ENCODE assay signal across 10 mouse cellular contexts in genomic region chr15:101772080-101772710, GRCm38 (mm10). TPM values are rescaled to one million over a fixed set of nuclear protein-coding genes. Genes with fewer than 3 reads are reported as not detected.
A peak's percentile ranks its signal among the peaks of the same experiment; 100 is the strongest.
DNase-seq lines count a peak whose midpoint lies in the region; ATAC-seq and TF ChIP-seq lines count a peak whose summit lies in the region.
"Had no signal": no experiment of that assay in that cellular context is flagged by ENCODE, and none has a peak within 500 bp of the region (broad histone marks: within the 10 kb centered on the region; RNA-seq: fewer than 3 reads in every experiment).

No protein-coding gene starts in this region.

- WGBS in hindbrain, embryonic 12.5 days, result 75% methylated on average over 5 of the region's 5 CpGs

- in situ Hi-C loops in CH12.LX (cut with MboI; ENCODE audit: low pct_ligation_motif_present, low pct_unique_long_range_greater_than_20kb, low sequenced_read_pairs), result loop anchor here (5.0 to 10.0 kb wide), 3 partner anchors 210 to 437 kb away; no protein-coding TSS in a partner anchor

- ATAC-seq in hindbrain, embryonic 12.5 days (ENCODE audit: low FRiP score), result 0 out of 2 replicates have a peak, but pooled peaks have one; percentile 16
- no peak for ATAC-seq in inflammation-experienced regulatory T-cells, adult 6 months

- H3K27ac ChIP-seq in CH12.LX (ENCODE audit: insufficient read depth, low read depth), result no peak overlapping the region
- H3K27ac ChIP-seq in bone marrow macrophage, adult 2 months (ENCODE audit: insufficient read depth, low read depth, low read length), result no peak overlapping the region
- H3K27ac ChIP-seq in hindbrain, embryonic 12.5 days, result no peak overlapping the region
- H3K27ac ChIP-seq: lung, embryonic 15.5 days had no signal

- H3K27me3 ChIP-seq in CH12.LX (replicated peaks), result peaks cover 92% of the 10 kb centered on the region
- no peaks in the 10 kb centered on the region for H3K27me3 ChIP-seq in hindbrain, embryonic 12.5 days
- H3K27me3 ChIP-seq: lung, embryonic 15.5 days had no signal

- H3K4me1 ChIP-seq in CH12.LX (ENCODE audit: control insufficient read depth in 1 of 2, insufficient read depth in 2 of 2), result no peaks in the 10 kb centered on the region
- no peaks in the 10 kb centered on the region for H3K4me1 ChIP-seq in bone marrow macrophage, adult 2 months (ENCODE audit: control insufficient read depth, insufficient read depth, low read length)
- peaks cover 5% of the 10 kb centered on the region; the same call in 1 of the 2 replicates for H3K4me1 ChIP-seq in hindbrain, embryonic 12.5 days
- H3K4me1 ChIP-seq: lung, embryonic 15.5 days had no signal

- no peak overlapping the region for H3K4me3 ChIP-seq in CH12.LX (replicated peaks in 1 of 3; ENCODE audit: low read depth in 2 of 3, low read length in 2 of 3, poor library complexity in 1 of 3)
- no peak overlapping the region for H3K4me3 ChIP-seq in bone marrow macrophage, adult 2 months (ENCODE audit: insufficient read depth, low read length)
- H3K4me3 ChIP-seq in hindbrain, embryonic 12.5 days, result no peak overlapping the region
- H3K4me3 ChIP-seq: erythroblast, embryonic 14.5 days; lung, embryonic 15.5 days had no signal

- H3K9me3 ChIP-seq in CH12.LX (replicated peaks; ENCODE audit: low read length), result no peaks in the 10 kb centered on the region
- no peaks in the 10 kb centered on the region for H3K9me3 ChIP-seq in hindbrain, embryonic 12.5 days (replicated peaks)
- H3K9me3 ChIP-seq: lung, embryonic 15.5 days had no signal

- TF ChIP-seq POLR2A in CH12.LX (IDR thresholded peaks at IDR 0.05; ENCODE audit: low read depth, low read length), result no peak
- no peak for TF ChIP-seq POLR2A in bone marrow macrophage, adult 2 months (IDR thresholded peaks at IDR 0.05; ENCODE audit: borderline replicate concordance, low read depth, low read length)

- H3K4me2 ChIP-seq in CH12.LX (ENCODE audit: insufficient read depth, low read depth, poor library complexity, severe bottlenecking), result no peak overlapping the region
- no peak overlapping the region for H3K4me2 ChIP-seq in hindbrain, embryonic 12.5 days (replicated peaks)
- H3K4me2 ChIP-seq: lung, embryonic 15.5 days had no signal

- TF ChIP-seq EP300 in CH12.LX (IDR thresholded peaks at IDR 0.05; ENCODE audit: low read length), result no peak

- no peaks in the 10 kb centered on the region for H3K36me3 ChIP-seq in CH12.LX (replicated peaks in 1 of 2; ENCODE audit: control insufficient read depth in 1 of 2, insufficient read depth in 1 of 2, low read length in 1 of 2)
- H3K36me3 ChIP-seq in hindbrain, embryonic 12.5 days, result no peaks in the 10 kb centered on the region
- H3K36me3 ChIP-seq: lung, embryonic 15.5 days had no signal

- no peaks in the 10 kb centered on the region for H3K79me2 ChIP-seq in CH12.LX (replicated peaks; ENCODE audit: control insufficient read depth, extremely low read depth, insufficient read depth, poor library complexity, severe bottlenecking)

- peak; percentile 19 for TF ChIP-seq RAD21 in CH12.LX (IDR thresholded peaks at IDR 0.05; ENCODE audit: low read depth, low read length)

- no peak overlapping the region for H3K9ac ChIP-seq in CH12.LX (ENCODE audit: insufficient read depth, low read depth)
- H3K9ac ChIP-seq in hindbrain, embryonic 12.5 days, result no peak overlapping the region
- H3K9ac ChIP-seq: lung, embryonic 15.5 days had no signal

- dilution Hi-C loops in CH12.LX (cut with MboI; ENCODE audit: extremely low pct_ligation_motif_present, extremely low pct_unique_long_range_greater_than_20kb, low sequenced_read_pairs), result no loop called here

- peak; percentile 12 for DNase-seq in kidney, adult 18-20 months
- no peak for DNase-seq in kidney, adult 11 months
- peak; percentile 29 for DNase-seq in CH12.LX (ENCODE audit: extremely low read depth)
- peak; percentile 44 for DNase-seq in mesoderm, embryonic 11.5 days (ENCODE audit: low read depth, low spot score)
- DNase-seq in spleen, postnatal 36 days (ENCODE audit: low spot score in 2 of 2), result no peak

- peak in 1 of 2 experiments; percentile 61; a peak in 3 of 4 replicates for TF ChIP-seq CTCF in CH12.LX (conservative IDR thresholded peaks at IDR 0.05 in 1 of 2, IDR thresholded peaks at IDR 0.05 in 1 of 2; ENCODE audit: low read depth in 2 of 2, low read length in 2 of 2)
- TF ChIP-seq CTCF in bone marrow macrophage, adult 2 months (IDR thresholded peaks at IDR 0.05; ENCODE audit: low read depth, low read length), result 0 out of 2 replicates have a peak, but pooled peaks have one; percentile 15

TF ChIP-seq in CH12.LX, 34 proteins besides CTCF, POLR2A, EP300 and RAD21:
- TF ChIP-seq SMC3 (IDR thresholded peaks at IDR 0.05; ENCODE audit: low read depth, low read length) (peak; percentile 62), MEF2A (IDR thresholded peaks at IDR 0.05; ENCODE audit: borderline replicate concordance, low read depth, low read length) (no peak), UBTF (IDR thresholded peaks at IDR 0.05; ENCODE audit: low read depth, low read length) (no peak), CHD2 (IDR thresholded peaks at IDR 0.05; ENCODE audit: low read length) (no peak), MAX (IDR thresholded peaks at IDR 0.05; ENCODE audit: low read length) (no peak), IRF4 (IDR thresholded peaks at IDR 0.05; ENCODE audit: low read depth, low read length) (no peak), MAFK (IDR thresholded peaks at IDR 0.05; ENCODE audit: insufficient replicate concordance, low read length) (no peak), ZNF384 (IDR thresholded peaks at IDR 0.05; ENCODE audit: low read depth, low read length) (no peak)
TF ChIP-seq in CH12.LX: peak in this region for 1.

RNA-seq across cellular contexts. Expression of gene Krt72, which starts 14.1 kb away (rescaled TPM):
- total RNA-seq in CH12.LX (2012; rRNA removed), result not detected in 2 replicates
- total RNA-seq in CH12.LX (2014; rRNA removed), result not detected in 2 replicates
- polyA plus RNA-seq in CH12.LX (2012; ENCODE audit: insufficient read length, low read depth), result not detected in 2 replicates
- not detected in 2 replicates for polyA plus RNA-seq in bone marrow macrophage, adult 2 months (2012; ENCODE audit: insufficient read depth, insufficient read length, missing spikeins)
- not detected in 2 replicates for polyA plus RNA-seq in hindbrain, embryonic 12.5 days (2016; fragmentation: Nextera tagmentation; extraction: Ambion mirVana)
- polyA plus RNA-seq in inflammation-experienced regulatory T-cells, adult 6 months (2017; shearing (Covaris generic)), result not detected
- polyA plus RNA-seq: erythroblast, embryonic 14.5 days; lung, embryonic 15.5 days had no signal

RNA-seq across cellular contexts. Expression of gene Krt71, which starts 29.3 kb away (rescaled TPM):
- total RNA-seq in CH12.LX (2012; rRNA removed) (not detected in 2 replicates), CH12.LX (2014; rRNA removed) (not detected in 2 replicates)
- not detected in 2 replicates for polyA plus RNA-seq in CH12.LX (2012; ENCODE audit: insufficient read length, low read depth)
- polyA plus RNA-seq in bone marrow macrophage, adult 2 months (2012; ENCODE audit: insufficient read depth, insufficient read length, missing spikeins), result not detected in 2 replicates
- not detected in 2 replicates for polyA plus RNA-seq in hindbrain, embryonic 12.5 days (2016; fragmentation: Nextera tagmentation; extraction: Ambion mirVana)
- polyA plus RNA-seq in inflammation-experienced regulatory T-cells, adult 6 months (2017; shearing (Covaris generic)), result not detected
- polyA plus RNA-seq: erythroblast, embryonic 14.5 days; lung, embryonic 15.5 days had no signal

RNA-seq across cellular contexts. Expression of gene Krt73, which starts 30.0 kb away (rescaled TPM):
- not detected in 2 replicates for total RNA-seq in CH12.LX (2012; rRNA removed)
- not detected in 2 replicates for total RNA-seq in CH12.LX (2014; rRNA removed)
- polyA plus RNA-seq in CH12.LX (2012; ENCODE audit: insufficient read length, low read depth), result not detected in 2 replicates
- polyA plus RNA-seq in bone marrow macrophage, adult 2 months (2012; ENCODE audit: insufficient read depth, insufficient read length, missing spikeins), result not detected in 2 replicates
- polyA plus RNA-seq in hindbrain, embryonic 12.5 days (2016; fragmentation: Nextera tagmentation; extraction: Ambion mirVana), result 0.57 and 0.65 TPM in 2 replicates
- polyA plus RNA-seq in inflammation-experienced regulatory T-cells, adult 6 months (2017; shearing (Covaris generic)), result not detected
- polyA plus RNA-seq: erythroblast, embryonic 14.5 days; lung, embryonic 15.5 days had no signal

RNA-seq across cellular contexts. Expression of gene Krt2, which starts 45.8 kb away (rescaled TPM):
- total RNA-seq in CH12.LX (2012; rRNA removed), result not detected in 2 replicates
- total RNA-seq in CH12.LX (2014; rRNA removed), result not detected in 2 replicates
- polyA plus RNA-seq in CH12.LX (2012; ENCODE audit: insufficient read length, low read depth), result not detected in 2 replicates
- not detected in 2 replicates for polyA plus RNA-seq in bone marrow macrophage, adult 2 months (2012; ENCODE audit: insufficient read depth, insufficient read length, missing spikeins)
- polyA plus RNA-seq in hindbrain, embryonic 12.5 days (2016; fragmentation: Nextera tagmentation; extraction: Ambion mirVana), result not detected in 2 replicates
- not detected for polyA plus RNA-seq in inflammation-experienced regulatory T-cells, adult 6 months (2017; shearing (Covaris generic))
- polyA plus RNA-seq: erythroblast, embryonic 14.5 days; lung, embryonic 15.5 days had no signal

RNA-seq across cellular contexts. Expression of gene Krt5, which starts 59.5 kb away (rescaled TPM):
- total RNA-seq in CH12.LX (2012; rRNA removed), result not detected in 2 replicates
- total RNA-seq in CH12.LX (2014; rRNA removed), result not detected in 2 replicates
- polyA plus RNA-seq in CH12.LX (2012; ENCODE audit: insufficient read length, low read depth), result not detected in 2 replicates
- 0.36 TPM in 1 of 2 replicates, not detected in the other for polyA plus RNA-seq in bone marrow macrophage, adult 2 months (2012; ENCODE audit: insufficient read depth, insufficient read length, missing spikeins)
- 14.1 and 16.6 TPM in 2 replicates for polyA plus RNA-seq in hindbrain, embryonic 12.5 days (2016; fragmentation: Nextera tagmentation; extraction: Ambion mirVana)
- not detected for polyA plus RNA-seq in inflammation-experienced regulatory T-cells, adult 6 months (2017; shearing (Covaris generic))
- polyA plus RNA-seq: erythroblast, embryonic 14.5 days had no signal

Comparison
In these comparisons a context has a peak if more than half of its experiments do, and no peak if none do; other contexts are left out.
1. DNase-seq: peak in kidney, adult 18-20 months (single experiment), CH12.LX (single experiment) and mesoderm, embryonic 11.5 days (single experiment); none in kidney, adult 11 months (single experiment) and spleen, postnatal 36 days (0 of 2).